Mouse (Mus musculus) heart, adult 18-20 months (tissue): ENCODE results near the gene Dmrtc1a. TPM values are rescaled to one million over a fixed set of nuclear protein-coding genes. Genes with fewer than 3 reads are reported as not detected.
"Not testable (repeated sequence)": the region's sequence is repeated elsewhere in the genome, so short reads cannot be mapped to it uniquely, and the experiment has no call there.

Experiments used
- DNase-seq, 2 experiments: peaks; one replicate each; pipeline ENCODE4 v3.0.0; 2021 to 2022; ENCODE audit warnings: mixed read lengths in 1 of 2
- long read RNA-seq, 2 experiments: library from polyadenylated mRNA; stranded (forward); transcript quantifications; one replicate each; pipeline ENCODE4 v2.0.0; 2021
- total RNA-seq, 2 experiments: library from RNA; stranded (reverse); gene quantifications; 2 replicates each; pipeline ENCODE4 v1.2.3; 2021

Dmrtc1a gene
- under 1 TPM in 1 of 2 experiments, not detected in 1; 0.26 TPM for total RNA-seq
- long read RNA-seq, experiment 1, result 0 reads
- long read RNA-seq, experiment 2, result 0 reads

- not testable (repeated sequence) for DNase-seq
These were observed at the start of gene Dmrtc1a, which contains the start of gene 1700011M02Rik for GRCm38 (mm10) chrX:102908587-102908986. Gene Dmrtc1a, minus strand, starts transcription at chrX:102908687. Gene 1700011M02Rik, plus strand, starts transcription at chrX:102908905.

- not testable (repeated sequence) for DNase-seq
These were observed 41.6 kb upstream of the Dmrtc1a start for GRCm38 (mm10) chrX:102950136-102950535.

- DNase-seq, result peak; percentile 19 to 42
These were observed 28.3 kb upstream of the Dmrtc1a start for GRCm38 (mm10) chrX:102936743-102937142.

GRCm38 (mm10) chrX:102934395-102934764 is 25.9 kb upstream of the Dmrtc1a start:
- DNase-seq, result no peak

- peak; percentile 13 to 28 for DNase-seq
These were observed 25.3 kb upstream of the Dmrtc1a start for GRCm38 (mm10) chrX:102933571-102934394.

- no peak for DNase-seq
These were observed 24.6 kb upstream of the Dmrtc1a start for GRCm38 (mm10) chrX:102932992-102933570.

- not testable (repeated sequence) for DNase-seq
These were observed 19.6 kb upstream of the Dmrtc1a start, which contains the start of gene 1700018G05Rik for GRCm38 (mm10) chrX:102928072-102928471. Gene 1700018G05Rik, plus strand, starts transcription at chrX:102928372.

GRCm38 (mm10) chrX:102926707-102927106 is 18.2 kb upstream of the Dmrtc1a start:
- DNase-seq, result peak in 1 of 2 experiments; percentile 34

GRCm38 (mm10) chrX:102914823-102915222 is 6.3 kb upstream of the Dmrtc1a start:
- not testable (repeated sequence) for DNase-seq

GRCm38 (mm10) chrX:102867871-102868270 is 40.6 kb downstream of the Dmrtc1a start, which contains the start of gene 1700031F05Rik:
Gene 1700031F05Rik, minus strand, starts transcription at chrX:102867971.
- DNase-seq, result no peak

GRCm38 (mm10) chrX:102854516-102854915 is 54.0 kb downstream of the Dmrtc1a start, which contains the start of gene Dmrtc1c2:
Gene Dmrtc1c2, minus strand, starts transcription at chrX:102854616.
- not testable (repeated sequence) for DNase-seq

Other genes starting within 250 kb of the Dmrtc1a start
- gene Gm3880, start 221.7 kb downstream of the Dmrtc1a start, total RNA-seq, result not detected
- not detected for gene Gm9112, start 201.1 kb downstream of the Dmrtc1a start, total RNA-seq
- gene Dmrtc1b, start 200.8 kb downstream of the Dmrtc1a start, total RNA-seq, result not detected
- gene Dmrtc1c1, start 105.7 kb downstream of the Dmrtc1a start, total RNA-seq, result not detected
- gene Dmrtc1c2, start 54.1 kb downstream of the Dmrtc1a start, total RNA-seq, result not detected
- gene 1700031F05Rik, start 40.7 kb downstream of the Dmrtc1a start, total RNA-seq, result not detected
- gene 1700011M02Rik, start 218 bp upstream of the Dmrtc1a start, total RNA-seq, result not detected
- not detected for gene 1700018G05Rik, start 19.7 kb upstream of the Dmrtc1a start, total RNA-seq